Mouse (Mus musculus) limb, embryonic 15.5 days (tissue): ENCODE measurements around the gene Wipi2. TPM values are rescaled to one million over a fixed set of nuclear protein-coding genes. Genes with fewer than 3 reads are reported as not detected.

Experiments used
- ATAC-seq: fragments of 200-750 bp; cut with Nextera tagmentation; 2 replicates; pipeline ENCODE4 v1.8.0; 2017; ENCODE audit warnings: low read depth, moderate TSS enrichment; ENCODE audit not compliant: insufficient number of reproducible peaks, low FRiP score, low TSS enrichment
- H3K27ac ChIP-seq: fragments of 300-500 bp; sonication (generic); 2 replicates; pipeline ENCODE4 v1.5.1; 2015; ENCODE audit warnings: moderate library complexity, mild to moderate bottlenecking, inconsistent platforms
- H3K27me3 ChIP-seq: fragments of 300-500 bp; sonication (generic); 2 replicates; pipeline ENCODE4 v1.6.1; 2015; ENCODE audit warnings: inconsistent platforms
- H3K36me3 ChIP-seq: fragments of 300-500 bp; sonication (generic); 2 replicates; pipeline ENCODE4 v1.6.1; 2015; ENCODE audit warnings: inconsistent platforms
- H3K4me1 ChIP-seq: fragments of 300-500 bp; sonication (generic); 2 replicates; pipeline ENCODE4 v1.6.1; 2015; ENCODE audit warnings: inconsistent platforms
- H3K4me2 ChIP-seq: fragments of 300-500 bp; sonication (generic); 2 replicates; pipeline ENCODE4 v1.6.1; 2015; ENCODE audit warnings: mild to moderate bottlenecking, inconsistent platforms
- H3K4me3 ChIP-seq: fragments of 300-500 bp; sonication (generic); 2 replicates; pipeline ENCODE4 v1.5.1; 2015; ENCODE audit warnings: mild to moderate bottlenecking, inconsistent platforms
- H3K9ac ChIP-seq: fragments of 300-500 bp; sonication (generic); 2 replicates; pipeline ENCODE4 v1.6.1; 2015; ENCODE audit warnings: inconsistent platforms
- H3K9me3 ChIP-seq: fragments of 300-500 bp; sonication (generic); 2 replicates; pipeline ENCODE4 v1.6.1; 2016; ENCODE audit warnings: inconsistent platforms
- WGBS: fragments of 180-500 bp; shearing (Covaris S2); methylation state at CpG from one replicate; pipeline ENCODE4 v1.1.7; 2015; 5-methylcytosine and 5-hydroxymethylcytosine counted together
- polyA plus RNA-seq: library from polyadenylated mRNA; unstranded; fragments of >200 nt; fragmentation: Nextera tagmentation; extraction: Ambion mirVana; gene quantifications from 2 replicates; pipeline ENCODE4 v1.2.1, GENCODE M21; 2015

Gene Wipi2
- 40.7 and 44.1 TPM in 2 replicates for polyA plus RNA-seq

DNA sequence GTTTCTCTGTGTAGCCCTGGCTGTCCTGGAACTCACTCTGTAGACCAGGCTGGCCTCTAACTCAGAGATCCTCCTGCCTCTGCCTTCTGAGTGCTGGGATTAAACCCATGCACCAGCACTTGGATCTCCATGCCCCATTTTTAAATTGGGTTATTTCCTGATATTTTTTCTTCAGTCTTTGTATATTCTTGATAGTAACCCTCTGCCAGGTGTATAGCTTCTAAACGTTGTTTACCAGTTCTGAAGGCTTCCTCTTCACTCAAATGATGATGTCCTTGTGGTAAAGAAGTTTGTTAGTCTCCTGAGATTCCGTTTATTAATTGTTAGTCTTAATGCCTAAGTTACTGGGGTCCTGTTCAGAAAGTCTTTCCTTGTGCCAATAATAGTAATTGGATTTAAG is at the start of gene Wipi2:
TSS of gene Wipi2 (plus strand) at position 301 of the 400 bp plus-strand sequence.
- peak within 1 kb of the TSS; percentile 85 for H3K4me3 ChIP-seq
- H3K4me2 ChIP-seq, result peak within 1 kb of the TSS; percentile 67
- peaks cover 15% of the 10 kb centered on the region for H3K4me1 ChIP-seq
- no peaks in the 10 kb centered on the region for H3K27me3 ChIP-seq
- H3K27ac ChIP-seq, result peak within 1 kb of the TSS; percentile 89; the same call in 1 of the 2 replicates
- H3K36me3 ChIP-seq, result no peaks in the 10 kb centered on the region
- no peaks in the 10 kb centered on the region for H3K9me3 ChIP-seq
- no peak for ATAC-seq
- WGBS, result 84% methylated on average over 2 of the region's 2 CpGs
- H3K9ac ChIP-seq, result peak within 1 kb of the TSS; percentile 52

DNA sequence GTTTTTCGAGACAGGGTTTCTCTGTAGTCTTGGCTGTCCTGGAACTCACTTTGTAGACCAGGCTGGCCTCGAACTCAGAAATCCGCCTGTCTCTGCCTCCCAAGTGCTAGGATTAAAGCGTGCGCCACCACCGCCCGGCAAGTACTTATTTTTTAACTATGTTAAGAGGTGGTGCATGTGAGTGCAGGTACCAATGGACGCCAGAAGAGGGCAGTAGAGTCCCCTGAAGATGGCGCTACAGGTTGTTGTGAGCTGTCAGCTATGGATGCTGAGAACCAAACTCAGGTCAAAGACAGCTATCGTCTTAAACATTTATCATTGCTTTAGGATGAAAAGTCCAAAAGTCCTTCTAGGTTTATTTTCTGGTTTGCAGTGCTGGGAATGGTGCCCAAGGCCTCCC is 49.3 kb upstream of the Wipi2 start:
- H3K4me1 ChIP-seq, result no peaks in the 10 kb centered on the region
- H3K27me3 ChIP-seq, result no peaks in the 10 kb centered on the region
- H3K9ac ChIP-seq, result no peak overlapping the region
- no peak for ATAC-seq
- no peaks in the 10 kb centered on the region for H3K9me3 ChIP-seq
- WGBS, result 85% methylated on average over 10 of the region's 10 CpGs
- no peak overlapping the region for H3K4me2 ChIP-seq
- H3K27ac ChIP-seq, result no peak overlapping the region
- no peaks in the 10 kb centered on the region for H3K36me3 ChIP-seq
- no peak overlapping the region for H3K4me3 ChIP-seq

DNA sequence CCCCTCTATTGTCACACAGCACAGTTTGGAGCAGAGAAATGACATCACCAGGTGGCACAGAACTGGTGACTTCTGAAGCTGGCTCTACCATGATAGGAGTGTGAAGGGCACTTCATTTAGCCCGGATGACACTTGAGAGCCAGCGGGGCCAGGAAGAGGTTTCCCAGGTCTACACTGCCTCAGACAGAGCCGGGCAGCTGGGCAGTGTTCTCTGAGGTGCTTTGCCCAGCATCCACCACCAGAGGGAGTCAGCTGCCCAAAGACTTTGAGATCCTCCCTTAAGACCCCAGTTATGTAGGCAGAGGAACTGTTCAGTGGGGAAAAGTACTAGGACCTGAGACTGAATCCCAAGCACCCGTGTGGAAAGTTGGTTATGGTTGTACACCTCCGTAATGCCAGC is 46.0 kb upstream of the Wipi2 start:
- WGBS, result 17% methylated on average over 5 of the region's 5 CpGs
- no peak overlapping the region for H3K9ac ChIP-seq
- no peaks in the 10 kb centered on the region for H3K27me3 ChIP-seq
- peaks cover 5% of the 10 kb centered on the region; the same call in 1 of the 2 replicates for H3K4me1 ChIP-seq
- H3K4me2 ChIP-seq, result no peak overlapping the region
- H3K4me3 ChIP-seq, result no peak overlapping the region
- H3K36me3 ChIP-seq, result no peaks in the 10 kb centered on the region
- no peak for ATAC-seq
- H3K9me3 ChIP-seq, result no peaks in the 10 kb centered on the region
- no peak overlapping the region for H3K27ac ChIP-seq

DNA sequence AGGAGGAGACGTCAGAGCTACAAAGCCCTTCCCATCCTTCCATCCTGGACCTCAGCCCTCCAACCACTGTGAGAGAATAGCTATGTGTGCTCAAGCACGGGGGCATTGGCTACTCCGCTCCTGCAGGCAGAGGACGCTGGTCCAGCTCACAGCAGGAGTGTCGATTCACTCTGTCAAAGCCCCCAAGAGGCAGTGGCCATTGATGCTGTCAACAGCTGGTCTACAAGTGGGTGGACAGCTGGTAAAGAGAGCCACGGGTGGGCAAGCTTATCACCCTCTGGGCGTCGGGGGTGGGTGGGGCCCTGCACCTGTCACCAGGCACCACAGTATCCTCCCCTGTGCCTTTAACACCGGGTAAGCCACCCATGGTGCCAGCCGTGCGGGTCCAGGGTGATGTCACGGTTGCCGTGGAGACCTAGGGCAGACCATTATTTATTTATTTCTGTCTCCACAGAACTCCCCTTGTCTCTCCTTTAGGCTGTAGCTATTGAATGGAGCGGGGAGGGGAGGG is 43.8 kb upstream of the Wipi2 start:
- no peaks in the 10 kb centered on the region for H3K36me3 ChIP-seq
- no peak overlapping the region for H3K27ac ChIP-seq
- no peak overlapping the region for H3K4me2 ChIP-seq
- H3K4me3 ChIP-seq, result no peak overlapping the region
- H3K9ac ChIP-seq, result no peak overlapping the region
- no peaks in the 10 kb centered on the region for H3K27me3 ChIP-seq
- H3K4me1 ChIP-seq, result peaks cover 5% of the 10 kb centered on the region; the same call in 1 of the 2 replicates
- no peak for ATAC-seq
- WGBS, result 59% methylated on average over 14 of the region's 14 CpGs
- H3K9me3 ChIP-seq, result no peaks in the 10 kb centered on the region

DNA sequence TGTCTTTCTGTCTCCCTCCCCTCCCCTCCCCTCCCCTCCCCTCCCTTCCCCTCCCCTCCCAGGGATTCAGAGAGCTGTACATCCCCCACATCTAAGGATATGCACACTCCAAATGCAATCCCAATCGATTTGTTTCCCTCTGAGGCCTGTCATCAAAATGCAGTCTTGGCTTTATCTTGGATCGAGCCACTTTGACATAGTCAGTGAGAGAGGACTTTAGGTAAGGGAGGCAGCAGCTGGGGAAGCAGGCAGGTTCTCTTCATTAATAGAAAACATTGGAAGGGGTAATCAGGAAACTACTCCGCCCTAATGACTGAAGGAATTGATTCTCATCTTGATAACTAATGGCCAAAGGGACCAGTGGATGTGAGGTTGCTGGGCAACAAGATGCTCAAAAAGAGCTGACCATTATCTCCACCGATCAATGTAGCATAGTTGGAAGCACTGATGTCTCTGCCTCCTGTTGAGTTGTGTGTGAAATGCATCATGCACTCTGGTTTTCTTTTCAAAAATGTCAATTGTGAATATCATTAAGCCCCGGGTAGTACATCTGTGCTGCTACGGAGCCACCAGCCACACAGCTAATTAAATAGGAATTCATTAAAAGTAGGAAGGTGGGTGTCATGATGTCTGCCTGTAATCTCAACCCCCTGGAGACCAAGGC is 36.4 kb upstream of the Wipi2 start:
- 78% methylated on average over 6 of the region's 6 CpGs for whole genome bisulfite sequencing

DNA sequence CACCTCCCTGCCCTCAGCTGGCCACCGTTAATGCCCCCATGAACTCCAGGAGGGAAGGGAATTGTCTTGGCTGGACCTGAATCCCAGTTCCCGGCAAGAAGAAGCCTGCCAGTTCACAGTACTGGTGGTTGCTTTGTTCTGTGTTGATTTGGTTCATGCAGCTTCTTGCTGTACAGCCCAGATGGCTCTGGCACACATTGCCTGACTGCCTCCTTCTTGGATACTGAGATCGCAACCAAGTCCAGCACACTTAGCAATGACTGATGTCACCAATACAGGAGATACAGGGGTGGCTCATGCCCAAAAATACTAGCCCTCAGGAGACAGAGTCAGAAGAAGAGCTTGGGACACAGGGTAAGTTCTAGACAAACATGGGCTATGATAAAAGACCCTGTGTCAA is 31.8 kb upstream of the Wipi2 start:
- no peak overlapping the region for H3K27ac ChIP-seq
- H3K4me1 ChIP-seq, result no peaks in the 10 kb centered on the region
- no peak for ATAC-seq
- no peaks in the 10 kb centered on the region for H3K36me3 ChIP-seq
- no peak overlapping the region for H3K4me2 ChIP-seq
- no peak overlapping the region for H3K9ac ChIP-seq
- H3K27me3 ChIP-seq, result no peaks in the 10 kb centered on the region
- no peaks in the 10 kb centered on the region for H3K9me3 ChIP-seq
- H3K4me3 ChIP-seq, result no peak overlapping the region
- WGBS, result 81% methylated on average over 3 of the region's 3 CpGs

More for the DNA sequence above, 36.4 kb upstream of the Wipi2 start:
- Histone ChIP-seq H3K9me3 (no peaks in the 10 kb centered on the region), H3K9ac (no peak overlapping the region), H3K4me1 (no peaks in the 10 kb centered on the region), H3K36me3 (no peaks in the 10 kb centered on the region), H3K4me2 (no peak overlapping the region), H3K27ac (no peak overlapping the region), H3K4me3 (no peak overlapping the region), H3K27me3 (no peaks in the 10 kb centered on the region)
- no peak for ATAC-seq

DNA sequence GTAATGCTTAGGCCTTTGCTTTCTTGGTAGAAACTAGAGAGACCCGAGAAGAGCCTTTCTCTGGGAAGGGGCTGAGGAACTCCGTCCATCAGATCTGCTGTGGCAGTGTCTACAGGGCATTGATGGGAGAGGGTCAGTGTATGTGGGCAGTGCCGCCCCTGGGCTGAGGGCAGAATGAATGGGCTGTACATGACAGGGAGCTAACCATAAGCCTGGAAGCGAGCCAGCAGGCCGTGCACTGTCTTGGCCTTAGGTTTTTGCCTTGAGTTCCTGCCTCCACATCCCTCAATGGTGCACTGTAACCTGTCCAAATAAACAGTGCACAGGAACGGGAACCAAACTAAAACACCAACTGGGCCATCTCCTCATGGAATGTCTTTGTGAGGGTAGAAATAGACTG is 30.8 kb upstream of the Wipi2 start:
- Histone ChIP-seq H3K9me3 (no peaks in the 10 kb centered on the region), H3K4me2 (no peak overlapping the region), H3K9ac (no peak overlapping the region), H3K4me1 (no peaks in the 10 kb centered on the region), H3K4me3 (no peak overlapping the region), H3K27me3 (no peaks in the 10 kb centered on the region), H3K36me3 (no peaks in the 10 kb centered on the region), H3K27ac (no peak overlapping the region)
- ATAC-seq, result no peak
- WGBS, result 78% methylated on average over 6 of the region's 6 CpGs

DNA sequence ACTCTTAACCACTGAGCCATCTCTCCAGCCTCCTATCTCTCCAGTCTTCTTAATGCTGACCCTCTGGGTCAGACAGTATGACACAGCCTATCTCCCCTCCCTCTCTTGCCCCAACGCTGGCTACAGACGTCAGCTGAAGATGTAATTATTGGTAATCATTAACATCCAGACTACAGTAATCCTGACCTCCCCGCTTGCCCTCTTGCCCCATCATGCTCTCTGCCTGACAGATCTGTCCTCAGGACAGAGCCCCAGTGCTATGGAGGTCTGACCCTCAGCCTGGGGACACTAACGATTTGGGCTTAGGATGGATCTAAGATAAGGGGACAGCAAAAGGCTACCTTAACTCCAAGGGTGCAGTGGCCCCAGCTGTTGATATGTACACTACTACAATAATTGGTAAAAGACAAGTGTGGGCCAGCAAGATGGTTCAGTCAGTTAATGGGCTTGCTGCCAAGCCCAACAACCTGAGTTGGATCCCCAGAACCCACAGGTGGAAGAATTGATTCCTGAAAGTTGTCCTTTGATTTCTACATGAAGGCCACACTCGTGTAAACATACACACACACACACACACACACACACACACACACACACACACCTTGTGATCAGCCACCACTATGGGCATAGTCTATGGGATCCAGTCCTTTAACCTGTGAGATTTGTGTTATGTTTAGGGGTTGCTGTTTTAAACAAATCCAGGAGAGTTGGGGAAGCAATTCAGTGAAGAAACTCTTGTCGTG is 29.7 kb upstream of the Wipi2 start:
- Histone ChIP-seq H3K36me3 (no peaks in the 10 kb centered on the region), H3K27ac (no peak overlapping the region), H3K9ac (no peak overlapping the region), H3K9me3 (no peaks in the 10 kb centered on the region), H3K4me2 (no peak overlapping the region), H3K4me3 (no peak overlapping the region), H3K4me1 (no peaks in the 10 kb centered on the region), H3K27me3 (no peaks in the 10 kb centered on the region)
- ATAC-seq, result no peak
- 64% methylated on average over 6 of the region's 6 CpGs for WGBS

DNA sequence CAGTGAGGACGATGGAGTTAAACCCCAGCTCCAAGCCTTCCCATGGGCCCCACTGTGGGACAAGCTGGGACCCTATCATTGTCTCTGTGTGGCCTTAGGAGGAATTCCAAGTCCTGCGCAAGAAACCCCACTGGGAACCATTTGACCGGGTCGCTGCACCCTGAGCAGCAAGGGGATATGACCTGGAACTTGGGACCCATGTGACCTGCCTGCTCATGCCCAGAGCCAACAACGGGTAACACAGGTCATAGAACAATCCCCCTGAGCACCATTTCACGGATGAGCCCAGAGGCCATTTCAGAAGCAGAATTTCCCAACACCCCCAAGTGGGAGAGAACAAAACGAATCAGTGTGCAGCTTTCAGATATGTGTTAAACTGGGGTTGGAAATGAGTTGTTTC is 23.1 kb upstream of the Wipi2 start:
- no peak overlapping the region for H3K27ac ChIP-seq
- H3K9me3 ChIP-seq, result no peaks in the 10 kb centered on the region
- ATAC-seq, result no peak
- no peak overlapping the region for H3K4me2 ChIP-seq
- H3K4me1 ChIP-seq, result peaks cover 9% of the 10 kb centered on the region
- H3K9ac ChIP-seq, result no peak overlapping the region
- peaks cover 22% of the 10 kb centered on the region; the same call in 1 of the 2 replicates for H3K27me3 ChIP-seq
- 75% methylated on average over 7 of the region's 7 CpGs for WGBS
- no peaks in the 10 kb centered on the region for H3K36me3 ChIP-seq
- H3K4me3 ChIP-seq, result no peak overlapping the region

DNA sequence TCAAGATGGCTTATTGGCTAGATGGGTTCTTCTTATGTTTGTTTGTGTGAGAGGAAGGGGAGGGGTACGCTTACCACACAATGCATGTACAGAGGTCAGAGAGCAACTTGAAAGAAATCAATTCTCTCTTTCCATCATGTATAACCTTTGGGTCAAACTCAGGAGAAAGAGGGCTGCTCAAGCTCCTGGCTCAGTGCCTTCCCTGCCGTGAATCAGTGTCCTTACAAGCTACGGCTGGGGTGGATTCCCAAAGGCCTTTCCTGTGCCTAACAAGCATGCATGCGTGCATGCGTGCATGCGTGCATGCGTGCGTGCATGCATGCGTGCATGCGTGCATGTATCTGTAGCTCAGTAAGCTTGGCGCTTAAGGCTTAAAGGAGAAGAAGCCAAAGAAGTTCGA is 22.2 kb upstream of the Wipi2 start:
- Histone ChIP-seq H3K4me3 (no peak overlapping the region), H3K36me3 (no peaks in the 10 kb centered on the region), H3K4me1 (peaks cover 9% of the 10 kb centered on the region), H3K27ac (no peak overlapping the region), H3K9ac (no peak overlapping the region), H3K27me3 (peaks cover 22% of the 10 kb centered on the region; the same call in 1 of the 2 replicates), H3K4me2 (no peak overlapping the region), H3K9me3 (no peaks in the 10 kb centered on the region)
- 92% methylated on average over 12 of the region's 12 CpGs for WGBS
- ATAC-seq, result no peak

DNA sequence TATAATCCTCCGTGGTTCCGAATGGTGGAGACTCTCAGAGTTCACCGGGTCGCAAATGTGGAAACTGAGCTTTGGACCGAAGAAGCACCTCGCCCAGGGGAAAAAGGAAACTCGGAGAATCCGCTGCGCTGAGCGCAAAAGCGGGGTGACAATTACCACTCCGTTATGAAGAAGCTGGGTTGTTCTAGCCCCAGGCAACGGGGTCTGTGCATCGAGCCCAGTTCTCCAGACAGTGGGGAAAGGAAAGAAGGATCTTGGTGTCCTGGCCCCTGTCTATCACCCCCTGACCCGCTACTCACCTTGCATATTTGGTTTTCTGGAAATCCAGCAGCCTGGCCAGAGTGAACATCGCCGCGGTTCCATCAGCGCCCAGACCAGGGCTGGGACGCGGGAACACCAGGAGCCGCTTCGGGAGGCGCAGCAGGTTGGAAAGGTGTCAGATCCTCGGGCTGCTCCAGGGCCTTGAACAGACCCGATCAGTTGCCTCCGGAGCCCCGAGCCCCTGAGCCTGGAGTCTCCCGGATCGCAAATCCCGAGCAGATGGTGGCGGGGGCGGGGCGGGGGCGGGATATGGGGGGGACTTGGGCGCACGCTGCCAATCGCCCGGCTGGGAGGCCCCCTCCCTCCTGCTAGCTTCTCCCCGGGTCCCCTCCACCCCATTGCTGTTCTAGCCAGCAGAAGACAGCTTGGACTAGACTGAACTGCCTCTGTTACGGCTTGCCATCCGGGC is 19.1 kb upstream of the Wipi2 start, which contains the start of gene Mmd2:
TSS of gene Mmd2 (minus strand) at position 542 of the 730 bp plus-strand sequence.
- WGBS, result 2% methylated on average over 42 of the region's 42 CpGs
- Histone ChIP-seq H3K36me3 (no peaks in the 10 kb centered on the region), H3K9ac (peak within 1 kb of the TSS; percentile 39), H3K4me1 (peaks cover 9% of the 10 kb centered on the region), H3K4me2 (peak within 1 kb of the TSS; percentile 78), H3K27me3 (peaks cover 22% of the 10 kb centered on the region; the same call in 1 of the 2 replicates), H3K27ac (no peak within 1 kb of the TSS), H3K4me3 (peak within 1 kb of the TSS; percentile 44), H3K9me3 (no peaks in the 10 kb centered on the region)
- no peak for ATAC-seq

DNA sequence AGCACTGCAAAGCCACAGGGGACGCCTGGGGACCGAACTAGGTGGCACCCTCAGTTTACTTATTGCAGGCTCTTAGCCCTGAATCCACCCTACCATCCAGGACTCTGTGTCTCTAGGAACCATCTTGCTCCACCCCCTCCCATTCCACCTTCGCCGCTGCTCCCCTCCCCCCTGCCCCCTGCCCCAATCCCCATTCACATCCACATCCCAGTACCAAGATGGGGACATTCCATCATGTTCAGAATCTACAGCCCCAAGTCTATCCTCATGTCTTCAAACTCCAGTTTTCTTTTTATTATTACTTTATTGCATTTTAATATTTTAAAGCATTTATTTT is 18.5 kb upstream of the Wipi2 start:
- no peaks in the 10 kb centered on the region for H3K9me3 ChIP-seq
- H3K27ac ChIP-seq, result no peak overlapping the region
- 5% methylated on average over 4 of the region's 4 CpGs for WGBS
- no peaks in the 10 kb centered on the region for H3K36me3 ChIP-seq
- peak overlapping the region; percentile 44 for H3K4me3 ChIP-seq
- no peak for ATAC-seq
- H3K27me3 ChIP-seq, result peaks cover 22% of the 10 kb centered on the region; the same call in 1 of the 2 replicates
- H3K4me2 ChIP-seq, result peak overlapping the region; percentile 78
- peaks cover 9% of the 10 kb centered on the region for H3K4me1 ChIP-seq
- H3K9ac ChIP-seq, result no peak overlapping the region
